Mouse (Mus musculus): ENCODE results near the gene Dcaf10.
A peak's percentile ranks its signal among the peaks of the same experiment; 100 is the strongest.

The Dcaf10 gene

GRCm38 (mm10) chr4:45421519-45422260 is 79.8 kb downstream of the Dcaf10 start:
- no peak for DNase-seq

GRCm38 (mm10) chr4:45422640-45423039 is 80.7 kb downstream of the Dcaf10 start:
- no peak for DNase-seq

GRCm38 (mm10) chr4:45423406-45423805 is 81.5 kb downstream of the Dcaf10 start:
- DNase-seq = no peak

GRCm38 (mm10) chr4:45426724-45427457 is 85.0 kb downstream of the Dcaf10 start:
- peak; percentile 42 for DNase-seq
